Mouse (Mus musculus) WW6 (cell line): Measurements from ENCODE around the gene Tmem176a.
"Not testable (repeated sequence)": the region's sequence is repeated elsewhere in the genome, so short reads cannot be mapped to it uniquely, and the experiment has no call there.

Source experiments
- DNase-seq: peaks from one replicate; pipeline ENCODE4 v3.0.0-alpha.2; 2013; ENCODE audit warnings: low read depth, low spot score

Tmem176a gene

DNA sequence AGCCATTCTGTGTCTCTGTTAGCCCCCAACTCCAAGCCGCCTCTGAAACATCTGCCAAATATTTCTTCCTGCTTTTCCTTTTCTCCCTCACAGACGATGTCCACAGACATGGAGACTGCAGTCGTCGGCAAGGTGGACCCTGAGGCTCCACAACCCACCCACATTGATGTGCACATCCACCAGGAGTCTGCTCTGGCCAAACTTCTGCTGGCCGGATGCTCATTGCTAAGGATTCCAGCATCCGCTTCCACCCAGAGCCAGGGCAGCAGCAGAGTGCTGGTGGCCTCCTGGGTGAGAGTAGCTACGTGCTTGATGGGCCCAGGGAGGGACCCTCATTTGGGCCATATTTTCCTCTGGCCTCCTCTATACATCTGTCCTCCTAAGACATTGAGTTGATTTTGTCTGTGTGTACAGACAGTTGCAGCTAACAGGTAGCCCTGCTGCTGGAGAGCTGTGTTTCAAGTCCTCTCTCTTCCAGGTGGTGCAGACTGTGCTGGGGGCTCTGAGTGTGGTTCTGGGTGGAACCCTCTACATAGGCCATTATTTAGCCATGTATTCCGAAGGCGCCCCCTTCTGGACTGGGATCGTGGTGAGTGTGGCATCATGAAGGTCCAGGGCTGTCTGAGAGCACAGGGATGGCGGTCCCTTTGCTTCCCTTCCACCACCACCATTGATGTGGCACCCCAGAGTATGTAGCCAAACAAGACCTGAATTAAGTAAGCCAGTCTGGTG, 1.6 kb downstream of the Tmem176a start:
- DNase-seq, result no peak

DNA sequence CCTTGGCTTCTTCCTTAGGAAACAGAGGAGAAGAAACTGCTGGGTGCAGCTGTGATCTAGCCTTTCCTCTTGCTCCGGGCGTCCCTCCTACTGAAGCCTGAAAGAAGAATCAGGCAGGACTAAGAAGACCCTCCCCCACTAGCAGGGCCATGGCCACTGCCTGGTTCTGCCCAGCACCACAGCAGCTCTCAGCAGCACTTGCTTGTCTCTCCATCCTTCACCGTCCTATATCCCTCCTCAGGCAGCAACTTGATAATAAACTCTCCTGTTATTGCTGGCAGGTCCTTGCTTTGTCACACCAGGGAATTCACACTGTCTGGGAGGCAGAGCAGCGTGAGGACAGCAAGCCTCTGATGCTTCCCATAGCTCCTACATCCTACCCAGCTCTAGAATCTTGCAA, 4.4 kb downstream of the Tmem176a start:
- DNase-seq, result no peak

DNA sequence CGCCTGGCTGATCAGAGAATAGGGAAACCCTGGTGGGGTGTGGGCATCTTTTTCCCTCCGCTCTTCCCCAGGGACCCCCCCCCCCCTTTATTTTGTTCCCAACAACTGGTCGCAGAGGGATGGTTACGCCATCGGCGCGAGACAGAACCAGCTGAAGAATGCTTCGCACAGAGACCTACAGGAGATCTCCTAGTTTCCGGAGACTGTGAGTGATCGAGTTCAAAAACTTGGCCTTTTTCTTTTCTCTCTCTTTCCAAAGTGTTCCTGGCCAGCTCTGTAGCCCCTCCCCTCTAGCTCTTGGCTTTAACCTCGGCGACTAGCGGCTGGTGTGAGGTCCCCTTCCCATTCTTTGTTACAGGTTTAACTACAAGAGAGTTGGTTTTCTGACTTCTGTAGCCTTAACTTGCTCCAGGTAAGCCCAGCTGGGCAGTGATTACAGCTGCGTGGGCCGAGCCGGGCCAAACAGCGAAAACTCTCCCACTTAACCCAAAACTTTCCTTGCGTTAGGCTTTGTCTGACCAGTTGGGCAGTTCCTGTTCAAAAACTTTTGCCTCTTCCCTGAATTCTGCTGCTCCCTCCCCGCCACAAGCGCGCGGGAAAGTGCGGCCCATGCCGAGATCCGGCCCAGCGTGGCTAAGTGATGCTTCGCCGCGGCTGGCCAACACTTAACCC, 11.2 kb downstream of the Tmem176a start:
- no peak for DNase-seq

DNA sequence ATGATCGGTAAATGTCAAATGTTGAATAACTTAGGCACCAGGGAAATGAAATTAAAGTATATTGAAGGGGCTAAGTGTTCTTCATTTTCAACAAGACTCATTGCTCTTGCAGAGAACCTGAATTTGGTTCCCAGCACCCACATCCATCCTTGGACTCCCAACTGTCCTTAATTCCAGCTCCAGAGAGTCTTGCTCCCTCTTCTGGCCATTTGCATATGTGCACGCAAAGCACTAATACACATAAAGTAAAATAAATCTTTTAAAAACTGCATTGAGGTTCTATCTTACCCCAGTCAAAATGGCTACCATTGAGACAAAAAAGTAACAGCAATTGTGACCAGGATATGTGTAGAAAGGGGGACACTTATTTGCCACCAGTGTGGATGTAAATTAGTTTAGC, 13.4 kb downstream of the Tmem176a start:
- DNase-seq, result no peak

DNA sequence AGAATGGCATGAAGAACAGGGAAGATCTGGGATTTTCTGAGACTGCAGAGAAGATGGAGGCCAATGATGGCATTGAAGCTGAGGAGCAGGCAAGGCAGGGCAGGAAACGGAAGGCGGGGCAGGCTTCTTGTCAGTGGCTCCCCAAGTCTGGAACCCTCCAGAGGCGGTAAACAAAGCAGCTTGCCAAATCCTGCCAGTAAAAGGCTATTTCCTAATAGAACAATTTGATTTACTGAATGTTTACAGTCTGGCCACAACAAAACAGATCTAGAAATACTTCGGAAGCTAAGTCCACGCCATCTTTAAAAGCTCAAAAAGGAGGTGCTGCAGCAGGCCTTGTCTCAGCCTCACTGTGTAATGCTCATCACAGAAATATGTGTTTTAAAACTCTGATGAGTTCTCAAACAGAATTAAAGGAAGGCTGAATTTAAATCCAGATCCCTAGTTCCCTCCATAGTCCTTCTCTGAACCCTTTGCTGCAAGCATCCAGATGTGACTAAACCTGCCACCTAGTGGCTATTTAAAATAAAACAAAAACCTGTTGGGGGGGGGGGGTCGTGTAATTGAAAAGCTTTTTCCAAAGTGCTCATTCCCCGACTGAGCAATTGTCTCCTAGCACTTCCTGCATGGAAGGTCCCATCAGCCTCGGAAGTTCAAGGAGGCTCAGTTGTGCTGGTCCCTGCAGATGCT, 17.0 kb downstream of the Tmem176a start:
- DNase-seq, result no peak

DNA sequence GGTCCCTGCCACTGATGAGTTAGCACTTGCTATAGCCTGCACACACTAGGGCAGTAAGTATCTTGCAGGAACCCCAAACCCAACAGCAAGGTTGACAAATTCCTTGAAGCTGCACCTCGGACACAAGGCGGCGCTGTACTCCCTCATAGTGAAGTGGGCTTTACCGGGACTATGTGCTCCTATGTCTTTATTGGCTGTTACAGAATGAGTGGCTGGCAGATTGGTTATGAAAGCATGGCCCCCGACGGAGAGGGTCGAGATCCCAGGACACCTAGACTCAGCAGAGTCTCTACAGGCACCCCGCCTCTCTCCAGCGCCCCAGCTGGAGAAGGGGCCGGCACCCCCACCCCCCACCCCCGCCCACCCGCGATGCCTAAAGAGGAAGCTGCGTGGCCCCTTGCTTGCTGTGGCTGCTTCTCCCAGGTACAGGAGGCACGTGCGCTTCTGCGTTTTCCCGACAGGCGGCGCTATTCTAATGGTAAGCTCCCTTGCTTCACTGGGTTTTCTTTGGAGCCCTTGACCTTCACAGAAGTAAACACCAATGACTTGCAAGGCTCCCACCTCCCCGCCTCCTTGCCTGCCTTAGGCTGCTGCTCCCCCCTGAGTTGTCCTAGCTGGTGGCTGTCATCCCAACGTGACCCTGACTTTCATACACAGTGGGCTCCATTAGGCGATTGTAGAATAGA, 19.6 kb downstream of the Tmem176a start:
- DNase-seq, result peak; percentile 68

DNA sequence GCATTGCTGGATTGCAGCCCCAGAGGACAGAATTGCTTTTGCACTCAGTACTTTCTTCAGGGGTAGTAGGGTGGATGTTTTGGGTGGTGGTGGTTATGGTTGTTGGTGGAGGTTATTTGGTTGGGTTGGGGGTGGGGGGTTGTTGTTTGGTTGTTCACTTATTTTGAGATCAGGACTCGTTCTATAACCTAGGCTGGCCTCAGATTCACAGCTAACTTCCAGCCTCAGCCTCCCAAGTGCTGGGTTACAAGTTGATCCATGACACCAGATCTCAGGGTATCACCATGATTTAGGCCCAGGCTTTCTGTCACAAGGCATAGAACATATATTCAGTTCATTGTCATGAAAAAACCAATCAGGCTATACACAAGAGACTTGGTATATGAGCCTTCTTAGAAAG, 20.1 kb downstream of the Tmem176a start:
- no peak for DNase-seq

DNA sequence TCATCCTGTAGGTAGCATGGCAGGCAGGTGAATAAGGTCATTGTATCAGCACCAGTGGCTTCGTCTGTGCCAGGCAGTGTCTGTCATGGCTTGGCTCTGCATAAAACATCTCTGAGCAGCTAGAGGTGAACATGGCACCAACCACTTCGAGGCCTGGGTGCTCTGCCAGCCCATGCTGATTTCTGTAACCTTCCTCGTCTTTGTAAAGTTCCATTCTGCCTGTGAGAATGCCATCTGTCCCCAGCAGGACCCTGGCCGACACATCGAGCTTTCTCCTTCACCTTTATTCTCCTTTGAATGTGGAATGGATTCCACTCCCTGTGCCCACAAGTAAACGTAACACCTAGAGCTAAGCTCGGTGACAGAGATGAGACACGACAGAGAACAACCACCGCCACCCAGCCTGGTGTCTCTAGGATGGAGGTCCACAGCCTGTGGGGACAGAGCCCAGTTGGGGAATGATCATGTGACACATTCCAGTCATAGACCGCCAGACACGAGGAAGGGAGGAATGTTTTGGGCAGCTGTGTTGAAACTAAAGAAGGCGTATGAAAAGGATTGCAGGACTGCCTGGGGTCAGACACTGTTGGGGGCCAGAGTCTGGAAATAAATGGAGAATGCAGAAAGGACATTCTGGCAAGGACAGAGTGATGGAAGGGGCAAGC, 21.0 kb downstream of the Tmem176a start:
- DNase-seq, result no peak

DNA sequence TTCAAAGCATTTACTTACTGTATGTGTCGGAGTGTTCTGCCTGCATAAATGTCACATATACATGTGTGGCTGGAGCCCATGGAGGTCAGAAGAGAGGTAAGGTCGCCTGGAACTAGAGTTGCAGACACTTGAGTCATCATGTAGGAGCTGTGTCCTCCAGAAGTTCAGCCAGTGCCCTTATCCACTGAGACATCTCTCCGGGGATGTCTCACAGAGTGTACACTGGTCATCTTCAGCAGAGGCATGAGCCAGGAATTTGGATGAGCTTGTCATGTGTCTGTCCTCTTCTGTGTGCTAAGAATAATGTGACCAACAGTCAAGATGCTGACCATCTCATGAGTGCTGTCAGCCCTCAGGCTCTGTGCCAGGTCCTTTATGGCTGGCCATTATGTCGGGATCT, 22.1 kb downstream of the Tmem176a start:
- no peak for DNase-seq

DNA sequence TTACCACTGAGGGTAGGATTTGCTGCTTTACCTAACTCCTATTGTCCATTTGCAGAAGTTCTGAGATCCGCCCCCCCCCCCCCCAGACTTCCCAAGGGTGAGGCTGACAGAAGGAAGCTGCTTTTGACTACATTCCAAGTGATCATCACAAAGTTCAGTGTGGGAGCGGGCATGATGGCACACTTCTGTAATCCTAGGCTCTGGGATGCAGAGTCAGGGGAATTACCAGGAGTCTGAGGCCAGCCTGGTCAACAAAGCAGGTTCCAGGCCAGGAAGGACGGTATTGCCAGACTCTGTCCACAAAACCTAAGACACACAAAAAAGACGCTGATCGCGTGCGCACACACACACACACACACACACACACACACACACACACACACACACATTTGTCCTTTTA, 22.8 kb downstream of the Tmem176a start:
- no peak for DNase-seq

DNA sequence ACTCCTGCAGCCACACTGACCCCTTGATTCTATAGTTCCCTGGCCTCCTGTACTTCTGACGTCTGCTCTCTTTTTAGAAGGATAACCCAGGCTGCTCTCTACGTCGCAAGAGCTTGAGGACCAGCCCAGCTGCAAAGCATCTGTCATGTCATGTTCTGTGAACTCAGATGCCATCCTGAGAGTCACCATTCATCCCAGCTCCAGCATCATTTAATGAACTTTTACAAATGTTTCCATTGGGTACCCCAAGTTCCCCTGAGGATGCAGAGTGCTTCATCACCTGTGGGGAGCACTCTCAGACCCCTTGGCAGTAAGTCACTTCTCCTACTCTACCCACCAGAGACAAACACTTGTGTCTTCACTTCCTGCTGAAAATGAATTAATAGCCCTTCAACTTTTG, 23.5 kb downstream of the Tmem176a start:
- DNase-seq, result no peak

DNA sequence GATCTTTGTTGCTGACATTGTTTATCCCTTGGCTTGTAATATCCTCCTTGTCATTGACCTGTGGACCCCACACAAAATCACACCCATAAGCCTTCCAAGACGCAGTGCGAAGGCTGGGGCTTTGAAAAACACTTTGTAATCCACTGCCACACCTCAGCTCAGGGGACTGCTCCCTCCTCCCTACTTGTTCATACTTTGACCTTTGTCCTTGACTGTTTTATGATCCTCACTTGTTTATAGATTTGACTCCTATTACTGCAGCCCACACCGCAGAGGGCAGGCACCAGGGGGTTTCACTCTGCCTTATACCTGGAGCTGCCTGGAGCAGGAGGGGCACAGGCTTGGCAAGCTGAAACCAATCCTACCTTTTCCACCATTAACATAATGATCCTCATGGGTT, 24.0 kb downstream of the Tmem176a start:
- DNase-seq, result no peak

DNA sequence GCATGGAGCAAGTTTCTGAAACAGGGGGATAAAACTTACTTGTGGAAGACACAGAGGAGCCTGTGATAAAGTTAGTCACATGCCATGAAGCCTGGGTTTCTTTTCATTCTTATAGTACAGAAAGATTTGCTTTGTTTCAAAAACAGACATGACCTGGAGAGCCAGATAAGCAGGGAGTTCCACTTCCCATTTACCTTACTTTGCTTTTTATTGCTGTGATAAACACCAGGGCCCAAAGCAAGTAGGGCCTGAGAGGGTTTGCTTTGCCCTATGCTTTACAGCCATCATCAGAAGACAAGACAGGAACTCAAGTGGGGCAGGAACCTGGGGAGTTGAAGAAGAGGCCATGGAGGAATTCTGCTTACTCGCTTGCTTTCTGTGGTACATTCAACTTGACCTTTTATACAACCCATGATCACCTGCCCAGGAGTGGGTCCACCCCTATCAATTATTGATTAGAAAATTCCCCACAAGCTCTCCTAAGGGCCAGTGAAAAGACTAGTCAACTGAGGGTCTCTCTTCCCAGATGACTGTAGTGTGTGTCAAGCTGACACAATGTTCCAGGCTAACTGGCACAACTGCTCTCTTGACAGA, 24.5 kb downstream of the Tmem176a start:
- no peak for DNase-seq

DNA sequence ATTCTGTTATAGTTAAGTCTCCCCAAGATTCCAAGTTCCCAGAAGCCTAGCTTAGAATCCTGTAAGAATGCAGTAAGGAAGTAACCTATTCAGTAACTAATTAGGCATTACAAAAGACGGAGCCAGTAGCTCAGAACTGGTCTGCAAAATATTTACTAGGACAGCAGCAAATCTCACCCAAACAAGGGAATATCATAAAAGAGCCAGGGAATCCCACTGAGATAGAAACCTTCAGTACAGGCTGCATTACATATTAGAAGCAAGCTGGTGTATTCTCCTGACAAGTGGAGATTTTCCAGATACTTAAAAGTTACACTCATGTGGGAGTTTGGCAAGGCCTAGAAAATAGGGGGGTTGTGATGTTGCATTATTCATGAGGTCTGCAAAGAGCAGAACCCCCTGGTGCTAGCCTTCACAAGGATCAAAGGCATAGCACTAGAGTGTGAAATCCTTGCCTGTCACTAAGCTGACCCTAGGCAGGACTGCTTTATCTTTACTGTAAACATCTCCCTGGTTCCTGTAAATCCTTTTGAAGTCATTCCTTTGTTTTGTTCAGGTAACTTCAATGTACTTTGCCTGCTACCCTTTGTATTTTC, 25.7 kb downstream of the Tmem176a start:
- DNase-seq, result not testable (repeated sequence)

DNA sequence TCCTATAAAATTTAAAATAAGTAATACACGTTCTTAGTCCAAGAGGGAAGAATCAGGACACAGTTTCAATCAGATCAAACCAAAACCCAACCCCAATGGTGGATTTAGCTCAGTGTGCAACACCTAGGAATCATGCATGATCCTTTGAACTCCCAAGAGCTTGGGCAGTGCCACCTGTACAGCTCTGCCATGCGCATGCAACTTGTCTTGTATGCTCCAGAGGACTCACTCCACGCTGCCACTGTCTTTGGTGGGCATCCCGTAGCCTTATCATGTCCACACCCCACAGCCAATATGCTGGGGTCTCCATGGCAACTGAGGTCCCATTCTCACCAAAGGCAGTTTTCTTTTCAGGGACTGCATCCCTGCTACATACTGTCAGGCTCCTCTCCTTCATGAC, 26.4 kb downstream of the Tmem176a start:
- no peak for DNase-seq

DNA sequence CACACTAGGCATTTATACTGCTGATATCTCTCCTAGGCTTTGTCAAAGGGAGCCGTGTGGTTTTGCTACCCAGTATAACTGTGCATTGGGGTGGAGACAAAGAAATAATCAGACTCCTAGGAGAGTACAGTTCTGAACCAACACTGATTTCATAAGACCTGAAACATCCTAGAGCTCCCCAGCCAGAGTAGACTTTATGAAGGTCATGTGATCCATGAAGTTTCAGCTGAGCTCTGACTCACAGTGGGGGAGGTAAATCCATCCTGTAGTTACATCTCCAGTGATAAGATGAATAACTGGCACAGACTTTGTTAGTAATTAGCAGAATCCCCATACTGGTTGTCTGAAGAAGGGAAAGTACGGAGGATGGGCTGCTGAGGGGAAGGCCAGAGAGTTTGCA, 29.1 kb downstream of the Tmem176a start:
- DNase-seq, result no peak

DNA sequence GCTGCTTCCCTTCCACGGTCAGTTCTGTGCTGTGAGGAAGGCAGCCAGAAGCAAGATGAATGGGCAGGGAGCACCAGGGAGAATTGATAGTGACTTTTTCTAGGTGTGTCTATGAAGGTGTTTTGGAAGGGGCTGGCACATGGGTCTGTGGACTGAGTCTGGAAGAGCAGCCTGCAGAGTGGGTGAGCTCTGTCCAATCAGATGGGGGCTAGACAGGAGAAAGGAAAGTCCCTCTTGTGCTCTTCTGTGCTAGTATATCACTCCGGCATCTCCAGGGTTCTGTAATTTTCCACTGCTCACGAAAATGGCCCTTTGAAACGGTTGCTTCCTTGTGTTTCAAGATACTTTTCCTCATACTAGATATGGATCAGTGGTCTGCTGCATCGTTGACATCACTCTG, 31.9 kb downstream of the Tmem176a start, which contains the start of gene Aoc1:
Aoc1 (plus strand) TSS at position 301 of the 400 bp plus-strand sequence.
- DNase-seq, result no peak

DNA sequence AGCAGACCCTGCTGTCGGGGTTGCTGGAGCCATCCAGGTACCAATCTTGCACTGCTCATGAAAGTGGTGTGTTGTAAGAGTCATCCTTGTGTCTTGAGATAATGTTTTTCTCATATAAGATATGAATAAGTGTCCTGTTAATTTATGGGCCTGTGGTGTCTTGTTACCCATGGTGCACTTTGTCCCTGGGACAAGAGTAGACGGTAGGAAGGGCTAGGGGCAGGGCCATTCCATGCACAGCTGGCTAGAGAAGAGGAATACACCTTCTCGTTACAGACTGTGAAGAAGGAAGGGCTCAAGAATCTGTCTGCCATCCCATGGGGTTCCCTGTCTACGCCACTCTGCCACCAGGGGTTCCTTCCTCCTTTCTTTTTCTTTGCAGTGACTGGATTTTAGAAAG, 33.9 kb downstream of the Tmem176a start:
- DNase-seq, result no peak

DNA sequence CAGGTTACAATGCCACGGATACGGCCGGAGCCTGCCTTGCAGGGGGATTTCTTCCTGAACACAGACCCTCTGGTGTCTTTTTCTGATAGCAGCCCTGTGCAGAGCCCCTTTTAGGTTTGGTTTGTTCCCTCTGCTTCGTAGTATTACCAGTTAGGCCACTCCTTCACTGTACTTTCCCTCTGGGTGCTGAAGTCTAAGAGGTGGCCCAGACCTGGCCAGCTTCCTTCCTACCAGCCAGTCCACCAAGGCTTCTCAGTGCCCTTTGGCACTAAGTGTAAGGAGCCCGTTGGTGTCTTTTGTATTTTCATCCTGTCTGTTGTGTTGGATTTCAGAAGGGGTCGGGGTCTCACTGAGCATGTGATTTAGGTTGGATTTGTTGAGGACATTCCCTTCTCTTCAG, 34.8 kb downstream of the Tmem176a start:
- no peak for DNase-seq

DNA sequence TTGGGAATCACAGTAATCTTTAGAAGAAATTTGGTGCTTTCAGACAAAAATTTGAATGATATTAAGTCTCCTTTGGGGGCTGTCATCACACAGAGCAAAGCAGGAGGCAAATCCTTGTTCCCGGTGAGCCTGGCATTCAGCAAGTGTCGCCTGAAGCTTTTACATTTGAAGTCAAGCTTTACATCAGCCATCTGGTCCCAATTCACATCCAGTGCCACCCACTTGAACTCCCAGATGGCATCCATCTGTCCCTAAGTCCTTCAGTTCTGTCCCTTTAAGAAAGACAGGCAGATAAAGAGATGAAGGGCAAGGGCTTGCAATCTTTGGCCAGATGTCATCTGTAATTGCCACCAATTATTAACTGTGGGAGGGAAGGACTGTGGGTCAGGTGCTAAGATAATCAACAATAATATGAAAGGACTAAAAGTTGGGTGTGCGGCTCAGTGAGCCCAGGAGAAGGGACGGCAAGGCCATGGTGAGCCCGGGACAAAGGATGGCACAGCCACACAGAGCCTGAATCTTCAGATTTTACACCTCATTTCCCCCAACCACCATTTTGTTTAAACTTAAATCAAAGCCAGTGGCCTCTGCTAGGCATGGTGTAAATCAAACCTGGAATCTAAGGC, 35.9 kb downstream of the Tmem176a start:
- DNase-seq, result no peak
